Mouse (Mus musculus) megakaryocyte, adult 5-6 weeks (primary cell): ENCODE data around the gene Fuca1. TPM values are rescaled to one million over a fixed set of nuclear protein-coding genes. Genes with fewer than 3 reads are reported as not detected.
"Not testable (repeated sequence)": the region's sequence is repeated elsewhere in the genome, so short reads cannot be mapped to it uniquely, and the experiment has no call there.

Experiments
- ATAC-seq: 2 replicates; pipeline ENCODE4 v1.8.0; 2016; ENCODE audit warnings: mild to moderate bottlenecking, inconsistent platforms; ENCODE audit not compliant: poor library complexity, severe bottlenecking
- total RNA-seq, 2 experiments: library from RNA; stranded (forward) in 1 of 2; stranded (reverse) in 1 of 2; fragments of 153-499, 151-499 nt in 1 of 2; fragments of 221-1000, 200-1000 nt in 1 of 2; gene quantifications; 2 replicates each; pipeline versions ENCODE4 v1.2.3 to v1.2.4; 2015 to 2017

Fuca1 gene
- total RNA-seq, 2 experiments from 2014 or later = 86.7 to 189 TPM

DNA sequence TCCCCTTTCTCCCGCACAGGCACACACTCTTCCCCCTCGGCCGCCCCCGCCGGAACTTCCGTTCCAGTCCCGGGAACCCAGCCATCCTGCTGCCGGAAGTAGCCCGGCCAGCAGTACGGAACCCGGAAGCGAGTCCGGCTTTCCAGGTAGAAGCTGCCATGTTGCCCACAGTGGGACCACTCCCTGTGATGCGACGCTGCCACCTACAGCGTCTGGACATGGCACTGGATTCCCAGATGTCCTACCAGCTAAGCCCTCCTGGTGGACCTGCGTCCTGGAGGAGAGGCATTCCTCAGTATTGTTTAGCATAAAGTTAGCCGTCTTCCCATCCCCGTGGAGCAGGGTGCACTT lies 52.0 kb downstream of the Fuca1 start, which contains the start of gene Lypla2:
Gene Lypla2 (minus strand): TSS at position 71 of the 351 bp plus-strand sequence.
- peak; percentile 77 for ATAC-seq

DNA sequence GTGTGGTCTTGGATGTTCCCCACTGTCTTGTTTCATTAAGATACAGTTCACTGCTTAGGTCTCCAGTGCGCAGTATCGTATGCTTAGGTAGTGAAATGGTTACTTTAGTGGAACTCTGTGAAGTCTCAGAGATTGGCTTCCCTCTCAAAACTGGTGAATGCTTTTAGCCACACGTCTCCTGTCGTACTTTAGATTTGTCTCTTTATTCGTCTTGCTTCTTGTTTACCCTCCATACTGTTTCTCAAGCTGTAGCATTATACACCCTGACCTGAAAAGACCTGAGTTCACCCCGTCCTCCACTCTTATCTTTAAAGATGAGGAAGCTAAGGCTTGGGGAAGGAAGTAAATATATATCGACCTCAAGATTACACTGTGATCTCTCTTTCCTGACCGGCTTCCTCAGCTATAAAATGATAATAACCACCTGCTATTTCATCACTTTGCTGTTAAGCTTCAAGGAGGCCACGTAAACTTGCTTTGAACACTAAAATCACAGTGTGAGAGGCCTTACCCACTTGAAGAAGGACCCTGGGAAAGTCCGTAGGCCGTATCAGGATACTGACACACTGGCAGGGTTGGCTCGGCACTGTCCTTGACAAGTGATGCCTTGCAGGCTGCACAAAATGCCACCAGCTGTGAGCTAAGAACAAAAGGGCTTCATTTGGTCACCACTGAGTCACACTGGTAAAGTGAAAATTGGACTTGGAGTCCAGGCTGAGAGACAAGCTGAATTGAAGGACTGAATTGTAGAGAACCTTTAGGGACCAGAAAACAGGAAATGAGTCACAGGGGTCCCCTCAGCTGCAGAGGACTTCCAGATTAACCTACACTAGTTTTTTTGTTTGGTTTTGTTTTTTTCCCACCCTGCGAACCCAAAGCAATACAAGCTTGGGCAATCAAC lies 52.6 kb downstream of the Fuca1 start:
- ATAC-seq = peak; percentile 45

DNA sequence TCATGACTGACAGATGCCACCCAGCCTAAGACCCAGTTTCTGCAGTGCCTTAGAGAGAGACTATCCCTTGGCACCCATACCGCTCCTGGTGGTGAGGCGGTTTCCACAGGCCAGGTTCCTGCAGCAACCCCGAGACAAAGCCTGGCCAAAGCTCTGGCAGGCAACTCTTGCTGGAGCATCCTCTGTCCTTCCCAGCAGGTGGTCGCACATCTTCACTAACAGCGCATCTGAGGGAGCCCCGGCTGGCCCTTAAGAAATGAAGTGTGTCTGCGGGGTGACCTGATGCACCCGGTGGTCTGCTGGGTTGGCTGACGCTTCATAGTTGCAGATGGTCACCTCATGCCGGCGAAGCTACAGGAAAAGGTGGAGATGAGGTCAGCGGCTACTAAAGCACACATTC lies 55.6 kb downstream of the Fuca1 start:
- ATAC-seq = no peak

DNA sequence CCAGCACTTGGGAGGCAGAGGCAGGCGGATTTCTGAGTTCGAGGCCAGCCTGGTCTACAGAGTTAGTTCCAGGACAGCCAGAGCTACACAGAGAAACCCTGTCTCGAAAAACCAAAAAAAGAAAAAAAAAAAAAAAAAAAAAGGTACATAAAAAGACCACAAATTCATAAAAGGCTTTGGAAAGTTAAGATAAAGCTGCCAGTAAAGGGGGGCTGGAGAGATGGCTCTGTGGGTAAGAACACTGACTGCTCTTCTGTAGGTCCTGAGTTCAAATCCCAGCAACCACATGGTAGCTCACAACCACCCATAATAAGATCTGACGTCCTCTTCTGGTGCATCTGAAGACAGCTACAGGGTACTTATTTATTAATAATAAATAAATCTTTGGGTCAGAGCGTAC lies 59.7 kb downstream of the Fuca1 start:
- ATAC-seq = not testable (repeated sequence)

DNA sequence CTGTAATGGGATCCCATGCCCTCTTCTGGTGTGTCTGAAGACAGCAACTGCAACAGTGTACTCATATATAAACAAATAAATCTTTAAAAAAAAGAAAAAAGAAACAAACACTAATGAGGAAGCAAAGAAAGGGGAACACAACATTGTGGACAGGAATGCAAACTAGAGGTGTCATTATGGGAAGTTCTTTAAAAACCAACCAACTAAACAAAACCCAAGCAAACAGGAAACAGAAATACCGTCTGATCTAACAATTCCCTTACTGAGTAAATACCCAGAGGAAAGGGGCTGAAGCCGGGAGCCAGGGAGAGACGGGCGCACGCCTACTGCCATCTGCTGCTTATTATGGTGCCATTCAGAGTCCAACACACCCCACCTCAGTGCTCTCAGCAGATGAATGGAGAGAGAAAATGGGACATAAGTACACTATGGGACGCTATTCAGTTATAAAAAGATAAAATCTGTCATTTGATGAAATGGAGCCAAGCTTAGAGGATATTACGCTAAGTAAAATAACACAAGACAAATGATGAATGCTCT lies 61.1 kb downstream of the Fuca1 start:
- peak; percentile 77 for ATAC-seq

DNA sequence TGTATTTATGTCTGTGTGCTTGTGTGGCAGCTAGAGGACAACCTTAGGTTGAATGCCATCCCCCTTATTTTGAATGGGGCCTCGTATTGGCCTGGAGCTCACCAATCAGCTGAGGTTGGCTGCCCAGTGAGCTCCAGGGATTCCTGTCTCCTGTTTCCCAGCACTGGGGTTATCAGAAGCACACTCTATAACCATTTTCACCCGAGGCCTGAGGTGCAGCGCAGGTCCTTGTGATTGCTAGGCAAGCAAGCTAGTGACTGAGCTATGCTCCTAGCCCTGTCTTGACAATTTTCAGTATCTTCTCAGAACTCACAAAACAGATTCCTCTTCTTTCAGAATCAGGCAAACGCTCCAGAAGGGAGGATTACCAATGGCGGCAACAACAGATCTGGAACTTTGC lies 64.0 kb downstream of the Fuca1 start:
- no peak for ATAC-seq

DNA sequence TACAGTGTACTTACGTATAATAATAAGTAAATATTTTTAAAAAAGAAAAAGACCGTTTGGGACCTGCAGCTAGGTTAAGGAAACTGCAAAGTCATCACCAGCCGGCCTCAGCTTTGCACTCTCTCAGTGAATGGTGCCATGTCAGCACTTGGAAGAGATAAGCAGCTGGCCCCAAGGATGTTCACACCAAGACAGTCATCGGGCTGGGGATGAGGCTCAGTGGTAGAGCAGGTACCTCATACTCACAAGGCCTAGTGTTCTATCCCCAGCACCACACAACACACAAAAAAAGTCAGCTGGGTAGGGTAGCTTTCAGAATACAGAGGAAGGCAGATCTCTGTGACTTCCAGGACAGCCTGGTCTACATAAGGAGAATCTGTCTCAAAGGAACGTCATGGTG lies 64.7 kb downstream of the Fuca1 start:
- no peak for ATAC-seq

DNA sequence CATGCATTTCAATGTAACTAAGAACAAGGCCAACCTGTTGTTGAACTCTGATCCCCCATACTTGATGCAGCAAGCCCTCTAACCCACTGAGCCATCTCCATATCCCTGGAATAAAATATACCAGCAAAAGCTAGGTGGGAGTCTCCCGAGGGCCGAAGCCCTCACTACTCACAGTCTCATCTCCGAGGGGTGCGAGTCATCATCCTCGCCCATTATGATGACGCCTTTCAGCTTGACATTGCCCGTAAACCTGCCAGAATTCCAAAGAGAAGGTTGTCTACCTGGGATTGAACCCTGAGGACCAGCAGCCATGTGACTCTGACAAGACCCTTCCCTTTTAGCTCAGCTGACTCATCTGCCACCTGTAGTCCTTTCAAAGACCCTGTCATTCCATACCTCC lies 65.2 kb downstream of the Fuca1 start:
- no peak for ATAC-seq

DNA sequence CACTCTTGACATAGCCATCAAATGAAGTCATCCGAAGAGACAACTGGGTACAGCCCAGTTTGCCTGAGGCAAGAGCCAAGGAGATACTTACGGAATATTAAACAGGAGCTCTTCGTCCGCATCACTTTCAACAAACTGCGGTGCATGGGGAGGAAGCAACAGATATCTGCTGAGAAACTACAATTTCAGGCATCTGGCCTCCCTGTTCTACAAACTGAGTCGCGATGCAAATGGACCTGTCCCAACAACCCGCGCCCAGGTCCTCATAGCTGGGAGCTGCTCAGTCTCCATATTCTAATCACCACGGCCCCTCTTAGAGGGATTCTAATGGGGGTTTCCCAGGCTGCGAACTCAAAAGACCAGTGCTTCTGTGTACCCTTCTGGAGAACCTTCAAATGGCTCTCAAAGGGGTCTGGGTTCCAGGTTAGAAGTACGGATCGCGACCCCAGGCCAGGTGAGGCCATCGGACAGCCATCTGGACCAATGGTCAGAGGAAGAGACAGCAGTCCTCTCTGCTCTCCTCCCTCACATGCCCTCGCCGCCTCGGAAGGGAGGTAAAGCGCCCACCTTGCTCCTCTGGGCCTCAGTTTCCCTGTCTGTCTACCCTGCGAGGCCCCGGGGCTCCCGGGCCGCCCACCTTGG lies 65.9 kb downstream of the Fuca1 start:
- peak; percentile 5; the same call in 1 of the 2 replicates for ATAC-seq

DNA sequence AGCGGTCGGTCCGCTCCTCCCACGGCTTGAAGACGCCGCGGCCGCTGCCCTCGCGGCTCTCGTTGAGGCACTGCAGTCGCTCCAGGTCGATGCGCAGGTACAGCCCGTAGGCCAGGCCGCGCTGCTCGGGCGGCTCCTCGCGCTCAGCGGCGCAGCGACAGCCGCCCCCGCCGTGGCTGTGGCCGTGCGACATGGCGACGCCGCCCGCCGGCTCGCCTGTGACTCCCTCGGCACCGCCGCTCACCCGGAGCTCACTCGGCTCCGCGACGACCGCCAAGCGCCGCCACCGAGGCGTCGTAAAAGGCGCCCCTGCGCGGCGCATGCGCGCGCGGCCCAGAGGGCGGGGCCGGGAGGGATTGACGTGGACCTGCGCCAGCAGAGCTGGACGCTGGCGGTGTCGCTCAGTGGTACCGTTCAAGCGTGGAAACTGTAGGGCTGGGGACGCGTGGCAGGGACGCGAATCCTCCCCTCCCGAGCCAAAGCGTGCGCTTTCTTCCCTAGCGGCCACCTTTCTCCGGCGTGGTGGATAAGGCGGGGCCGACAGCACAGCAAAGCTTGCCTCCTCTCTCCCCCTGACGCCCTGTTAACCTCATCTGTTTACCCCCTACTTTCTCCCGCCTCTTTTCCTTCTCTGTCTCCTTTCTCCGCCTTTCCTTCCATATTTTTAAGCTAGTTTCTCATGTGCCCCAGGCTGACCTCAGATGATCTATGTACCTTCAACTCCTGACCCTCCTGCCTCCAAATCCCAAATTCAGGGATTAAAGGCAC lies 66.6 kb downstream of the Fuca1 start, which contains the start of gene Pithd1:
Gene Pithd1 (minus strand): TSS at position 322 of the 768 bp plus-strand sequence.
- ATAC-seq = peak; percentile 94

DNA sequence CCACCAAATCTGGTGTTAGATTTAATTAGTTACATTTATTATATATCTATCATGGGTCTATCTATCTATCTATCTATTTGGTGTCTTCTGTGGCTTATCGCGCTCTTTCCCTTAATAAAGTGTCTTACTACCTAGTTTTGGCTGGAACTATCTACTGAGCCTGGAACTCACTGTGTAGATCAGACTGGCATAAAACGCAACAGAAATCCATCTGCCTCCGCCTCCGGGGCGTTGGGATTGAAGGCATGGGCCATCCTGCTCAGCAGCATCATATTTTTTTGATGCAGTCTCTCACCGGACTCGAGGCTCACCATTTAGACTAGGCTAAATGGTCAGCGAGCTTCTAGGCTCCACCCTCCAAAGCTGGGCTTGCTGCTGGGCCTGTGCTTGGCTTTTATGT lies 67.2 kb downstream of the Fuca1 start:
- ATAC-seq = no peak

Other genes with a start within 250 kb of the Fuca1 start
- 8.6 and 10.8 TPM in 2 replicates for gene Ifnlr1, start 234.4 kb upstream of the Fuca1 start, total RNA-seq (2015)
- gene Ifnlr1, start 234.4 kb upstream of the Fuca1 start, total RNA-seq (2017) = 2.8 and 4.8 TPM in 2 replicates
- gene Il22ra1, start 192.6 kb upstream of the Fuca1 start, total RNA-seq (2015) = not detected in 2 replicates
- gene Il22ra1, start 192.6 kb upstream of the Fuca1 start, total RNA-seq (2017) = not detected in 2 replicates
- not detected in 2 replicates for gene Myom3, start 161.0 kb upstream of the Fuca1 start, total RNA-seq (2015)
- not detected in 2 replicates for gene Myom3, start 161.0 kb upstream of the Fuca1 start, total RNA-seq (2017)
- 104 and 125 TPM in 2 replicates for gene Srsf10, start 65.0 kb upstream of the Fuca1 start, total RNA-seq (2015)
- 130 and 147 TPM in 2 replicates for gene Srsf10, start 65.0 kb upstream of the Fuca1 start, total RNA-seq (2017)
- gene Pnrc2, start 46.9 kb upstream of the Fuca1 start, total RNA-seq (2015) = 248 and 273 TPM in 2 replicates
- gene Pnrc2, start 46.9 kb upstream of the Fuca1 start, total RNA-seq (2017) = 249 and 251 TPM in 2 replicates
- 15.2 and 16.9 TPM in 2 replicates for gene Cnr2, start 25.3 kb upstream of the Fuca1 start, total RNA-seq (2015)
- 18.8 and 20.7 TPM in 2 replicates for gene Cnr2, start 25.3 kb upstream of the Fuca1 start, total RNA-seq (2017)
- gene Hmgcl, start 25.7 kb downstream of the Fuca1 start, total RNA-seq (2015) = 60.7 and 76.8 TPM in 2 replicates
- 54.9 and 60.4 TPM in 2 replicates for gene Hmgcl, start 25.7 kb downstream of the Fuca1 start, total RNA-seq (2017)
- gene Gale, start 43.0 kb downstream of the Fuca1 start, total RNA-seq (2015) = 6.4 and 7.6 TPM in 2 replicates
- 10.0 and 11.6 TPM in 2 replicates for gene Gale, start 43.0 kb downstream of the Fuca1 start, total RNA-seq (2017)
- 49.7 and 51.4 TPM in 2 replicates for gene Lypla2, start 51.9 kb downstream of the Fuca1 start, total RNA-seq (2015)
- 21.4 and 25.3 TPM in 2 replicates for gene Lypla2, start 51.9 kb downstream of the Fuca1 start, total RNA-seq (2017)
- gene Pithd1, start 66.5 kb downstream of the Fuca1 start, total RNA-seq (2015) = 14.9 and 18.5 TPM in 2 replicates
- gene Pithd1, start 66.5 kb downstream of the Fuca1 start, total RNA-seq (2017) = 20.6 and 26.2 TPM in 2 replicates
- 61.0 and 62.7 TPM in 2 replicates for gene Eloa, start 101.0 kb downstream of the Fuca1 start, total RNA-seq (2015)
- gene Eloa, start 101.0 kb downstream of the Fuca1 start, total RNA-seq (2017) = 63.0 and 68.6 TPM in 2 replicates
- 1,014 and 1,023 TPM in 2 replicates for gene Rpl11, start 132.7 kb downstream of the Fuca1 start, total RNA-seq (2015)
- gene Rpl11, start 132.7 kb downstream of the Fuca1 start, total RNA-seq (2017) = 540 and 557 TPM in 2 replicates
- gene Id3, start 222.8 kb downstream of the Fuca1 start, total RNA-seq (2015) = 1.9 and 2.0 TPM in 2 replicates
- gene Id3, start 222.8 kb downstream of the Fuca1 start, total RNA-seq (2017) = 0.77 and 1.8 TPM in 2 replicates